Mouse (Mus musculus) Patski (cell line): ENCODE measurements around the gene Zfp365. TPM values are rescaled to one million over a fixed set of nuclear protein-coding genes. Genes with fewer than 3 reads are reported as not detected.

ENCODE experiments used
- ATAC-seq: fragments of 100-300 bp; one replicate; pipeline ENCODE4 v1.8.0; 2021
- CTCF ChIA-PET: fragments of 350-600 bp; sonication (Branson Sonifier 250); formaldehyde crosslinking; loops from one replicate; lab custom pipeline; 2022; ENCODE audit warnings: inconsistent platforms; lab: Charles Lee
- POLR2A ChIA-PET: fragments of 350-600 bp; sonication (Branson Sonifier 250); formaldehyde crosslinking; loops from one replicate; lab custom pipeline; 2022; ENCODE audit warnings: antibody characterized with exemption, inconsistent platforms; lab: Charles Lee
- DNase-seq: peaks from one replicate; pipeline ENCODE4 v3.0.0-alpha.2; 2011; ENCODE audit warnings: low read depth, low spot score
- H3K27me3 ChIP-seq: fragments of 371-371 bp; one replicate; pipeline ENCODE4 v1.5.1; 2021
- CTCF ChIP-seq: fragments of 100-300 bp; IDR thresholded peaks from one replicate; pipeline ENCODE4 v1.5.1; 2021
- in situ Hi-C: fragments of 300-500 bp; cut with MboI; formaldehyde crosslinking; loops from 3 replicates; pipeline ENCODE4 v1.11.1; 2018; ENCODE audit warnings: low pct_unique_long_range_greater_than_20kb, mixed read lengths
- polyA plus RNA-seq: library from polyadenylated mRNA; unstranded; gene quantifications from one replicate; pipeline ENCODE4 v1.2.3, GENCODE M21; 2021

The Zfp365 gene
- polyA plus RNA-seq, 1 experiment from 2014 or later, result 1.1 TPM

- POLR2A ChIA-PET, result no interaction called here
- H3K27me3 ChIP-seq, result no peaks in the 10 kb centered on the region
- CTCF ChIA-PET, result no interaction called here
- in situ Hi-C loops, result no loop called here
- no peak for TF ChIP-seq CTCF
- ATAC-seq, result no peak
- DNase-seq, result no peak
These were observed 31.8 kb downstream of the Zfp365 start for GRCm38 (mm10) chr10:67880692-67881091.

- in situ Hi-C loops, result no loop called here
- peak; percentile 51 for ATAC-seq
These were observed 40.7 kb downstream of the Zfp365 start for GRCm38 (mm10) chr10:67871811-67872210.

GRCm38 (mm10) chr10:67868234-67868633 is 44.2 kb downstream of the Zfp365 start:
- DNase-seq (no peak), ATAC-seq (no peak)
- H3K27me3 ChIP-seq, result no peaks in the 10 kb centered on the region
- POLR2A ChIA-PET, result no interaction called here
- TF ChIP-seq CTCF, result no peak
- CTCF ChIA-PET, result interaction anchor here (1.2 to 3.0 kb wide), 3 partner anchors 9 to 117 kb away, joined by 3 to 11 read pairs (median 4); no protein-coding TSS in a partner anchor
- in situ Hi-C loops, result loop anchor here (5.0 to 10.0 kb wide), 3 partner anchors 119 to 407 kb away; partner anchors contain the start of gene Arid5b

More at GRCm38 (mm10) chr10:67871811-67872210, 40.7 kb downstream of the Zfp365 start:
- ChIA-PET CTCF (interaction anchor here (0.6 to 2.2 kb wide), 11 partner anchors 10 to 411 kb away, joined by 3 to 10 read pairs (median 5); no protein-coding TSS in a partner anchor), POLR2A (no interaction called here)
- TF ChIP-seq CTCF, result peak; percentile 80
- no peak for DNase-seq
- H3K27me3 ChIP-seq, result no peaks in the 10 kb centered on the region

- CTCF ChIA-PET, result no interaction called here
- POLR2A ChIA-PET, result interaction anchor here (0.6 kb wide), 1 partner anchor 285 kb away, joined by 4 read pairs; no protein-coding TSS in a partner anchor
- in situ Hi-C loops, result loop anchor here (5.0 to 10.0 kb wide), 3 partner anchors 121 to 409 kb away; partner anchors contain the start of gene Arid5b
- no peak for DNase-seq
- ATAC-seq, result peak; percentile 62
- TF ChIP-seq CTCF, result no peak
- H3K27me3 ChIP-seq, result no peaks in the 10 kb centered on the region
These were observed 46.6 kb downstream of the Zfp365 start for GRCm38 (mm10) chr10:67865841-67866240.

- DNase-seq, result no peak
- ChIA-PET CTCF (no interaction called here), POLR2A (interaction anchor here (0.7 kb wide), 1 partner anchor 226 kb away, joined by 3 read pairs; no protein-coding TSS in a partner anchor)
- no peak for ATAC-seq
- H3K27me3 ChIP-seq, result no peaks in the 10 kb centered on the region
- TF ChIP-seq CTCF, result no peak
- in situ Hi-C loops, result loop anchor here (5.0 to 10.0 kb wide), 3 partner anchors 122 to 410 kb away; partner anchors contain the start of gene Arid5b
These were observed 47.4 kb downstream of the Zfp365 start for GRCm38 (mm10) chr10:67865063-67865462.

GRCm38 (mm10) chr10:67862331-67862730 is 50.1 kb downstream of the Zfp365 start:
- CTCF ChIA-PET, result interaction anchor here (0.7 to 1.9 kb wide), 6 partner anchors 9 to 134 kb away, joined by 3 to 12 read pairs (median 6); no protein-coding TSS in a partner anchor

GRCm38 (mm10) chr10:67858878-67859277 is 53.6 kb downstream of the Zfp365 start:
- POLR2A ChIA-PET, result no interaction called here
- CTCF ChIA-PET, result interaction anchor here (0.8 to 1.5 kb wide), 14 partner anchors 10 to 605 kb away, joined by 3 to 11 read pairs (median 3); no protein-coding TSS in a partner anchor
- peak; percentile 89 for TF ChIP-seq CTCF
- peaks cover 6% of the 10 kb centered on the region for H3K27me3 ChIP-seq
- DNase-seq (no peak), ATAC-seq (peak; percentile 54)
- in situ Hi-C loops, result loop anchor here (5.0 to 10.0 kb wide), 3 partner anchors 94 to 542 kb away; no protein-coding TSS in a partner anchor

More at GRCm38 (mm10) chr10:67862331-67862730, 50.1 kb downstream of the Zfp365 start:
- peak; percentile 71 for TF ChIP-seq CTCF
- DNase-seq (no peak), ATAC-seq (no peak)
- H3K27me3 ChIP-seq, result no peaks in the 10 kb centered on the region
- POLR2A ChIA-PET, result no interaction called here
- in situ Hi-C loops, result loop anchor here (10.0 kb wide), 1 partner anchor 412 kb away; the partner anchor contains the start of gene Arid5b

GRCm38 (mm10) chr10:67857561-67857906 is 54.9 kb downstream of the Zfp365 start:
- ChIA-PET POLR2A (no interaction called here), CTCF (interaction anchor here (1.5 kb wide), 2 partner anchors 9 to 126 kb away, joined by 3 read pairs; no protein-coding TSS in a partner anchor)
- no peak for TF ChIP-seq CTCF
- peaks cover 6% of the 10 kb centered on the region for H3K27me3 ChIP-seq
- DNase-seq (no peak), ATAC-seq (no peak)
- in situ Hi-C loops, result loop anchor here (5.0 to 10.0 kb wide), 3 partner anchors 93 to 540 kb away; no protein-coding TSS in a partner anchor

GRCm38 (mm10) chr10:67856791-67857560 is 55.5 kb downstream of the Zfp365 start:
- ChIA-PET CTCF (interaction anchor here (1.5 to 2.4 kb wide), 2 partner anchors 8 to 541 kb away, joined by 3 to 8 read pairs; no protein-coding TSS in a partner anchor), POLR2A (interaction anchor here (0.8 kb wide), 1 partner anchor 130 kb away, joined by 5 read pairs; no protein-coding TSS in a partner anchor)
- ATAC-seq (no peak), DNase-seq (no peak)
- in situ Hi-C loops, result loop anchor here (5.0 to 10.0 kb wide), 3 partner anchors 92 to 540 kb away; no protein-coding TSS in a partner anchor
- no peak for TF ChIP-seq CTCF
- peaks cover 6% of the 10 kb centered on the region for H3K27me3 ChIP-seq

- in situ Hi-C loops, result loop anchor here (5.0 to 10.0 kb wide), 3 partner anchors 91 to 538 kb away; no protein-coding TSS in a partner anchor
- CTCF ChIA-PET, result interaction anchor here (1.3 to 2.4 kb wide), 2 partner anchors 89 to 540 kb away, joined by 3 to 8 read pairs; no protein-coding TSS in a partner anchor
- no peak for ATAC-seq
These were observed 56.7 kb downstream of the Zfp365 start for GRCm38 (mm10) chr10:67855760-67856159.

More at GRCm38 (mm10) chr10:67855760-67856159, 56.7 kb downstream of the Zfp365 start:
- DNase-seq, result no peak
- no peak for TF ChIP-seq CTCF
- POLR2A ChIA-PET, result no interaction called here
- H3K27me3 ChIP-seq, result peaks cover 6% of the 10 kb centered on the region
